Mouse (Mus musculus): ENCODE results near the gene Gale. TPM values are rescaled to one million over a fixed set of nuclear protein-coding genes. Genes with fewer than 3 reads are reported as not detected.
A peak's percentile ranks its signal among the peaks of the same experiment; 100 is the strongest.

The Gale gene
- not detected in 2 replicates for polyA plus RNA-seq (2012; ENCODE audit: insufficient read depth, insufficient read length, low replicate concordance, missing spikeins)

DNA sequence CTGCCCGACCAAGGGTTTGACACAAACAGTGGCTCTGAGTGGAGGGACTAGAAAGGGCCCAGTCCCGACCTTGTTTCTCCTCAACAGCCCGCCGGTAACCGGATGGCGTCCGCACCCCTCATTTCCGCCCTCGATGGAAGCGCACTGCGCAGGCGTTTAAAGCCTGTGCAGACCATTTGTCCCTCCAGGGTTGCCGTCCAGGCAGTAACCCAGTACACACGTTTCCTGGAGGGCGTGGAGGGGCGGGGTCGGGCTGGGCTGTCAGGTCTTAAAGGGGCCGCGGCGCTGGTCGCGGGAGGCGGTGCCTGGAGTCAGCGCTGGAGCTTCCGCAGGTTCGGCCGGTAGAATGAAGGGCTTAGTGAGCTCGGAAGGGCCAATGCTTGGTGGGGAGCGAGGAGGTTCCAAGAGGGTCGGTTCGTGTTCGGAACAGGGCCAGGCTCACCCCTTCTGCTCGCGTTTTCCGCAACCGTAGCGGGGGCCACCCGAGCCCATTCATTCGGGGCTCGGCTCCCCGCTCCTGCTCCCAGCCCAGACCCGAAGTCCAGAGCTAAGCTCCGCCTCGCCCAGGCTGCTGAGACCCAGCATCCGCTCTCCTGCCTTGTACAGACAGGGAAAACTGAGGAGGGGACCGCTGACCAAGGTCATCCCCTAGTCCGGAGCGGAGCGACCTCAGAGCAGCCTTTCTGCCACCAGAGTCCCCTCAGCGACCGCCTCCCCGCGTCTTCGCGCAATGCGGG, at the start of gene Gale:
Gene Gale (plus strand): TSS at position 271 of the 737 bp plus-strand sequence.
- no peak for TF ChIP-seq CTCF (IDR thresholded peaks at IDR 0.05; ENCODE audit: insufficient read depth, low read depth, low read length)
- TF ChIP-seq POLR2A (IDR thresholded peaks at IDR 0.05; ENCODE audit: insufficient read depth, low read depth, low read length) = peak; percentile 88
- under 1% methylated on average over 56 of the region's 56 CpGs for WGBS
- Histone ChIP-seq H3K27ac (ENCODE audit: insufficient read depth, low read depth, low read length) (peak within 1 kb of the TSS; percentile 90), H3K4me1 (ENCODE audit: control insufficient read depth, insufficient read depth, low read length) (peaks cover 14% of the 10 kb centered on the region), H3K4me3 (ENCODE audit: insufficient read depth, low read depth, low read length) (peak within 1 kb of the TSS; percentile 82)

DNA sequence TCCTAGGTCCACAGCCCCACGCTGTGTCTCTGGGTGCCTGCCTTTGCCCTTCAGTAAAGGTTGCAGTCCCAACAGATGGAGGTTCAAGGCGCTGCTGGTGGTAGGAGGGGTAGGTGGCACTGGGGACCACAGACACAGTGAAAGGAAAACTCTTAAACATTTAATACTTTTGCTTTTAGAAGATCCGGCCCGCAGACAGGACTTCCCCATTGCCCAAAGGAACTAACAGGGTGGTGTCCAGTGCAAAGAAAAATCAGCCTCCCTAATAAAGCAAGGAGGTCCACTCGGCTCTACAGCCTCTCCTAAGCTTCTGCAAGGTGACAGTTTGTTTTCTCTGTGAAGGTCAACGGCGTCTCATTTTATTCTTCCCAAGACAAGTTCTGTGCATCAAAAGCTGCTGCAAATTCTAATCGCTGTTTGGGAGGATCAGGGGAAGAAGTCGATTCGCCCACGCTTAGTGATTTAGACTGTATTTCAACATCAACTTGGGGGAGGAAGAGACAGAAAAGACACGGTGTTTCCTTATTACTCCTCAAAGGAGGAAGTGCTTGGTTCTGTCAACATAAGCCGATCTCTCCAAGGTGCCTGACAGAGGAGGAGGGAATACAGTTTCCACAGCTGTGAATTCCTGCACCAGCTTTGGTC, 44.8 kb upstream of the Gale start:
- no peak for TF ChIP-seq CTCF (IDR thresholded peaks at IDR 0.05; ENCODE audit: insufficient read depth, low read depth, low read length)
- H3K4me3 ChIP-seq (ENCODE audit: insufficient read depth, low read depth, low read length) = no peak overlapping the region
- 72% methylated on average over 13 of the region's 13 CpGs for WGBS
- H3K4me1 ChIP-seq (ENCODE audit: control insufficient read depth, insufficient read depth, low read length) = peaks cover 8% of the 10 kb centered on the region
- no peak overlapping the region for H3K27ac ChIP-seq (ENCODE audit: insufficient read depth, low read depth, low read length)

DNA sequence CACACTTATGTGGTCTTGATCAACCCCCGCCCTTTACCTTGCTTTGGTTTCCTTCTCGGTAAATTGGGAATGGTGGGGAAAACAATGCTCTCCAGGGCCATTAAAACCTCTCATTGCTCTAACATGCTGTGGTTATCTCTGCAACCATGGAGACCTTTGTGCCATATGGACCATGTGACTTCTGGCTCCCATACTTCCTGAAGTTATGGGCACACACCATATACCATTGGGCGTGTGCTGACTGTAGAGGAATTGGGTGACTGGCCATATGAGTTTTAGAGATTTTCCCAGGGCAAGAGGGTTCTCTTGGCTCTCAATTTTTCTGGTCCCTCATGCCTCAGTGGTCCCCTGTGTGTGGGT, 44.3 kb upstream of the Gale start:
- TF ChIP-seq CTCF (IDR thresholded peaks at IDR 0.05; ENCODE audit: insufficient read depth, low read depth, low read length) (no peak), POLR2A (IDR thresholded peaks at IDR 0.05; ENCODE audit: insufficient read depth, low read depth, low read length) (no peak)
- no peak overlapping the region for H3K27ac ChIP-seq (ENCODE audit: insufficient read depth, low read depth, low read length)
- 87% methylated on average over 3 of the region's 3 CpGs for WGBS
- H3K4me3 ChIP-seq (ENCODE audit: insufficient read depth, low read depth, low read length) = no peak overlapping the region
- H3K4me1 ChIP-seq (ENCODE audit: control insufficient read depth, insufficient read depth, low read length) = peaks cover 8% of the 10 kb centered on the region

DNA sequence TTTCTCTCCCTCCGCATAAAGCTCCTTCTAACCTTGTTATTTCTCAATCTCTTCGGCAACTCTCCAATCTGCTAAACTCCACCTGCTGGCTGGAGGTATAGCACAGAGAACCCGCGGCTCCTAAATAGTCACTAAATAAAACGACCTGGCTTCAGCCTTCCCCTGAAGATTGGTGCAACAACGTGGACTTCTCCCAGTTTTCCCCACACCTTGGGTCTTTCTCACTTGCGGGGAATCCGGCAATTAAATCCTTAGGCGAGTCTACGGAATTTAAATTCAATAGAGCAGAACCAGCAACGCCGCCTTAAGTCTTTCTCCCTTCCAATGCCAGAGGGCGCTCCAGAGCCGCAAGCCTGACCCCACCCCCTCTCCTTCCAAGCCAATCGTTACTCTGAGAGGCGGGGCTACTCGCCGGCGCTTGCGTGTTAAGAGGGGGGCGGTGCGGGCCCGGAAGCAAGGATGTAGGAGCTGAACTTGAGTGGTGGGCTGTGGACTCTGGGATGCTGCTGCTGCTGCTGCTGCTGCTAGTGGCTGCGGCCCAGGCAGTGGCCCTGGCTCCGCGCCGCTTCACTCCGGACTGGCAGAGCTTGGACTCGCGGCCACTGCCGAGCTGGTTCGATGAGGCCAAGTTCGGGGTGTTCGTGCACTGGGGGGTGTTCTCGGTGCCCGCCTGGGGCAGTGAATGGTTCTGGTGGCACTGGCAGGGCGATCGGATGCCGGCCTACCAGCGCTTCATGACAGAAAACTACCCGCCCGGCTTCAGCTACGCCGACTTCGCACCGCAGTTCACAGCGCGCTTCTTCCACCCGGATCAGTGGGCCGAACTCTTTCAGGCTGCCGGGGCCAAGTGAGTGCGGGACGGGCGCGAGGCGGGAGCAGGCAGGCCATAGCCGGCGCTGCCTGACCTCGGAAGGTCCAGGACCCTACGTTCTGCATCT, 43.0 kb upstream of the Gale start, which contains the start of gene Fuca1:
Gene Fuca1 (plus strand): TSS at position 432 of the 938 bp plus-strand sequence.
- TF ChIP-seq POLR2A (IDR thresholded peaks at IDR 0.05; ENCODE audit: insufficient read depth, low read depth, low read length) (peak; percentile 69), CTCF (IDR thresholded peaks at IDR 0.05; ENCODE audit: insufficient read depth, low read depth, low read length) (peak; percentile 82)
- Histone ChIP-seq H3K4me3 (ENCODE audit: insufficient read depth, low read depth, low read length) (peak within 1 kb of the TSS; percentile 88), H3K27ac (ENCODE audit: insufficient read depth, low read depth, low read length) (no peak within 1 kb of the TSS), H3K4me1 (ENCODE audit: control insufficient read depth, insufficient read depth, low read length) (peaks cover 8% of the 10 kb centered on the region)
- WGBS = under 1% methylated on average over 60 of the region's 60 CpGs

DNA sequence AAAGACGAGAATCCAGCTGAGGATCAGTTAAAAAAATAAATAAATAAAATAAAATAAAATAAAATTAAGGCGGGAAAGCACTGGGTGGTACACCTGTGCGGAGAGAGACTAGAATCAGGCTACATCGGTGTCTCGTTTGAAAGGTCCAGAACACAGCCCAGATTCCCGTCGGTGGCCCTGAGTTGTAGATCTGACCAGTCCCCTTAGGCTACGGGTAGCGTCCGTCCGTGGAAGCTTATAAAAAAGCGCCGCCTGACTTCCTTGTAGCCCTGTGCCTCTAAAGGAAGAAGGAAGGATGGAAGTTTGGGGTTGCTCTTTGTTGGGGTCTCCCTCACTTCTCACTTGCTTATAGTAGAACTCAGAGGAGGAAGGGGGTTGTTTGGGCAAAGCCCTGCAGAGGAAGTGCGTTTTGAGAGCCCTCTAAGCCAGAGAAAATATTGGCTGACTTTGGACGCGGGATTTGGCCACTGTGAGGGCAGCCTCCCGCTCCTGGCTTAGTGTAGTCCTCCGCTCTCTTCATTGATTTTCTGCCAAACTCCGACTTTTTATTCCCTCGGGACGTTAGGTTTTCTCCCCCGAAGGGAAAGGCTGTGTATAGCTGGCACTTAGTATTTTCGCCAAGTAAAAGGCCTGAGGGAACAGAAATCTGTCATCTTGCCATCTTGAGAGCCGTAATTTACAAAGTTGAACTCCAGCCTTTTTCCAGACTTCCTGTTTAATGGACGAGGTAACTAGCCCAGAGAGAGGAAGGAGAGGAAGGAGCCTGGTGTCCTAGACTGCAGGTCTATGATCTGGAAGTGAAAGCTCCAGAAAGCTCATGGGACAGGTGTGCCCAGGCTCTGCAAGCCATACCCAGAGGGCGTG, 42.0 kb upstream of the Gale start:
- Histone ChIP-seq H3K27ac (ENCODE audit: insufficient read depth, low read depth, low read length) (no peak overlapping the region), H3K4me1 (ENCODE audit: control insufficient read depth, insufficient read depth, low read length) (peaks cover 8% of the 10 kb centered on the region), H3K4me3 (ENCODE audit: insufficient read depth, low read depth, low read length) (peak overlapping the region; percentile 88)
- TF ChIP-seq CTCF (IDR thresholded peaks at IDR 0.05; ENCODE audit: insufficient read depth, low read depth, low read length) (no peak), POLR2A (IDR thresholded peaks at IDR 0.05; ENCODE audit: insufficient read depth, low read depth, low read length) (no peak)
- WGBS = 4% methylated on average over 26 of the region's 26 CpGs

DNA sequence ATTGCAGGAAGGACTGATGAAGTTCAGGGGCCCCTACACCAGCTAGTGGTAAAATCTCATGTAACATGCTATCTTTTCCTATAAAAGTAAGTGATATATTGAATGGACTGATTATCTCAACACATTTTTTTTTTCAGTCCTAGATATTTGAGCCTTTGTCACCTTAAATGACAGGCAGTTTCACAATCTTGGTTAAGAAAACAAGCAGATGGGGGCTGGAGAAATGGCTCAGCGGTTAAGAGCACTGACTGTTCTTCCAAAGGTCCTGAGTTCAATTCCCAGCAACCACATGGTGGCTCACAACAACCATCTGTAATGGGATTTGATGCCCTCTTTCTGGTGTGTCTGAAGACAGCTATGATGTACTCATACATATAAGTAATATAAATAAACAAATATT, 41.3 kb upstream of the Gale start:
- H3K27ac ChIP-seq (ENCODE audit: insufficient read depth, low read depth, low read length) = no peak overlapping the region
- no peak overlapping the region for H3K4me3 ChIP-seq (ENCODE audit: insufficient read depth, low read depth, low read length)
- peaks cover 8% of the 10 kb centered on the region for H3K4me1 ChIP-seq (ENCODE audit: control insufficient read depth, insufficient read depth, low read length)
- 87% methylated on average over 1 of the region's 1 CpGs for WGBS
- TF ChIP-seq POLR2A (IDR thresholded peaks at IDR 0.05; ENCODE audit: insufficient read depth, low read depth, low read length) (no peak), CTCF (IDR thresholded peaks at IDR 0.05; ENCODE audit: insufficient read depth, low read depth, low read length) (no peak)

DNA sequence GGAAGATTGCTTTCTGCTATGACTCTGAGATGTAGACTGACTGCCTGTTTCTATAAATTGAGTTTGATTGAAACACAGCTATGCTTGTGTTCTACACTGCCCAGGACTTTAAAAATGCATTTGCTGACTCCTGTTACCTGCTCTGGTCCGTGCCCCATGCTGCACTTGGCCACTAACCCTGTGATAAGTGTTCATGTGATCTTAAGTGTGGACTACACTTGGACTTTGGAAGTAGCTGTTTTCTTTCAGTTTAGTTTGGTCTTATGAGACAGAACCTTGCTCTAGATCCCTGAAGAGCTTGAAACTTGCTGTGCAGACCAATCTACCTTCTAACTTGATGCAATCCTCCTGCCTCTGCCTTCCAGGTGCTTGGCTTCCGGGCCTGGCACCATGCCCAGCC, 39.1 kb upstream of the Gale start:
- Histone ChIP-seq H3K4me3 (ENCODE audit: insufficient read depth, low read depth, low read length) (no peak overlapping the region), H3K4me1 (ENCODE audit: control insufficient read depth, insufficient read depth, low read length) (peaks cover 13% of the 10 kb centered on the region), H3K27ac (ENCODE audit: insufficient read depth, low read depth, low read length) (no peak overlapping the region)
- 89% methylated on average over 2 of the region's 2 CpGs for WGBS
- no peak for TF ChIP-seq CTCF (IDR thresholded peaks at IDR 0.05; ENCODE audit: insufficient read depth, low read depth, low read length)
- no peak for TF ChIP-seq POLR2A (IDR thresholded peaks at IDR 0.05; ENCODE audit: insufficient read depth, low read depth, low read length)

DNA sequence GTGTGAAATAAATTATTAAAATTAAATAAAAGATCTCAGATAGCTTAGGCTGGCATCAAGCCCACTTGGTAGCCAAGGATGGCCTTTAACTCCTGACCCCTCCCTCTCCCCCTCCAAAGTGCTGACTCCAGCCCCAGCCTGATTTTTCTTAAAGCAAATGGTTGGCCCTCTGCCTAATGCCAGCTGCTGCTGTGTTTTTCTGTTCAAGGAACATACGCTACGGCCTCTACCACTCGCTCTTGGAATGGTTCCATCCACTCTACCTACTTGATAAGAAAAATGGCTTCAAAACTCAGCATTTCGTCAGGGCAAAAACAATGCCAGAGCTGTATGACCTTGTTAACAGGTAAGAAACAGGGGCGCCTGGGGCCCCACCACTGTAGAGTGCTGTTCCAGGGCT, 38.2 kb upstream of the Gale start:
- H3K4me1 ChIP-seq (ENCODE audit: control insufficient read depth, insufficient read depth, low read length) = peaks cover 13% of the 10 kb centered on the region
- TF ChIP-seq CTCF (IDR thresholded peaks at IDR 0.05; ENCODE audit: insufficient read depth, low read depth, low read length) (no peak), POLR2A (IDR thresholded peaks at IDR 0.05; ENCODE audit: insufficient read depth, low read depth, low read length) (no peak)
- 90% methylated on average over 5 of the region's 5 CpGs for WGBS
- no peak overlapping the region for H3K4me3 ChIP-seq (ENCODE audit: insufficient read depth, low read depth, low read length)
- no peak overlapping the region for H3K27ac ChIP-seq (ENCODE audit: insufficient read depth, low read depth, low read length)

All from olfactory bulb, adult 2 months (tissue).